Mouse (Mus musculus): ENCODE results near the gene Sptlc2.

GRCm38 (mm10) chr12:87415358-87415757 is 27.2 kb upstream of the Sptlc2 start:
- no peak for TF ChIP-seq POLR2A (IDR thresholded peaks at IDR 0.05; ENCODE audit: borderline replicate concordance, extremely low read depth, insufficient read depth, insufficient read length, poor library complexity, severe bottlenecking)
- no peak for TF ChIP-seq CTCF (IDR thresholded peaks at IDR 0.05; ENCODE audit: borderline replicate concordance, extremely low read depth, insufficient read depth, insufficient read length)

Data from brain, embryonic 14.5 days (tissue).